Mouse (Mus musculus) kidney, adult 11 months (tissue): ENCODE measurements at regions not wholly inside any gene's neighbourhood (a gene's known extent, or its start where the extent isn't known, plus 50 kb on each side); places are given as distances from the start of the nearest gene placed in this dataset.
A peak's percentile ranks its signal among the peaks of the same experiment; 100 is the strongest.

ENCODE experiments used
- DNase-seq: peaks from one replicate; pipeline ENCODE4 v3.0.0; 2022

GRCm38 (mm10) chr10:100152821-100153220 lies 137.4 kb downstream of the Kitl start:
- no peak for DNase-seq

GRCm38 (mm10) chr10:100153311-100153710 lies 137.9 kb downstream of the Kitl start:
- DNase-seq, result no peak

- no peak for DNase-seq
Measured at GRCm38 (mm10) chr10:100155566-100155965, 140.1 kb downstream of the Kitl start.

- DNase-seq, result peak; percentile 11
Measured at GRCm38 (mm10) chr10:100159843-100160531, 144.6 kb downstream of the Kitl start.

GRCm38 (mm10) chr10:100160532-100160852 lies 145.1 kb downstream of the Kitl start:
- DNase-seq, result no peak

- no peak for DNase-seq
Measured at GRCm38 (mm10) chr10:100161117-100161516, 145.7 kb downstream of the Kitl start.

GRCm38 (mm10) chr10:100164526-100164925 lies 149.1 kb downstream of the Kitl start:
- no peak for DNase-seq

GRCm38 (mm10) chr10:100170836-100171235 lies 155.4 kb downstream of the Kitl start:
- DNase-seq, result no peak

- DNase-seq, result no peak
Measured at GRCm38 (mm10) chr10:100197673-100198072, 137.8 kb upstream of the Gm4301 start.

- DNase-seq, result no peak
Measured at GRCm38 (mm10) chr10:100199090-100199690, 136.3 kb upstream of the Gm4301 start.

GRCm38 (mm10) chr10:100200431-100200830 lies 135.0 kb upstream of the Gm4301 start:
- DNase-seq, result no peak

GRCm38 (mm10) chr10:100206617-100207530 lies 128.6 kb upstream of the Gm4301 start:
- DNase-seq, result no peak

- no peak for DNase-seq
Measured at GRCm38 (mm10) chr10:100210684-100211083, 124.8 kb upstream of the Gm4301 start.

GRCm38 (mm10) chr10:100224459-100225097 lies 110.9 kb upstream of the Gm4301 start:
- DNase-seq, result no peak

- no peak for DNase-seq
Measured at GRCm38 (mm10) chr10:100259235-100259900, 76.1 kb upstream of the Gm4301 start.

- no peak for DNase-seq
Measured at GRCm38 (mm10) chr10:100263447-100263846, 72.0 kb upstream of the Gm4301 start.

GRCm38 (mm10) chr10:100264066-100264465 lies 71.4 kb upstream of the Gm4301 start:
- DNase-seq, result no peak

- no peak for DNase-seq
Measured at GRCm38 (mm10) chr10:100282471-100282870, 53.0 kb upstream of the Gm4301 start.
